In genomic region chr4:54533846-54534245, GRCm38 (mm10) we compare ENCODE assay signal across 8 mouse cellular contexts.
DNase-seq lines count a peak whose midpoint lies in the region; ATAC-seq lines count a peak whose summit lies in the region.

No protein-coding gene starts in this region.

- no peak overlapping the region for H3K4me2 ChIP-seq in heart, embryonic 15.5 days
- H3K4me2 ChIP-seq in heart, embryonic 12.5 days, result no peak overlapping the region
- no peak overlapping the region for H3K4me2 ChIP-seq in midbrain, embryonic 12.5 days (replicated peaks)

- 0 out of 2 replicates have a peak, but pooled peaks have one; percentile 66 for ATAC-seq in heart, embryonic 15.5 days (replicated peaks; ENCODE audit: insufficient number of reproducible peaks, insufficient read depth, low FRiP score, low read depth)
- no peak for ATAC-seq in heart, embryonic 12.5 days (ENCODE audit: insufficient number of reproducible peaks, low FRiP score)
- peak; percentile 94 for ATAC-seq in midbrain, embryonic 12.5 days (ENCODE audit: low FRiP score, low read depth)

- no peaks in the 10 kb centered on the region for H3K9me3 ChIP-seq in heart, embryonic 15.5 days (replicated peaks)
- no peaks in the 10 kb centered on the region for H3K9me3 ChIP-seq in heart, embryonic 12.5 days (replicated peaks)
- H3K9me3 ChIP-seq in midbrain, embryonic 12.5 days, result no peaks in the 10 kb centered on the region

- H3K27ac ChIP-seq in heart, embryonic 15.5 days, result no peak overlapping the region
- H3K27ac ChIP-seq in heart, embryonic 12.5 days (ENCODE audit: poor library complexity, severe bottlenecking), result no peak overlapping the region
- H3K27ac ChIP-seq in midbrain, embryonic 12.5 days (replicated peaks), result peak overlapping the region; percentile 70

- no peak overlapping the region for H3K9ac ChIP-seq in heart, embryonic 15.5 days
- H3K9ac ChIP-seq in heart, embryonic 12.5 days, result no peak overlapping the region
- H3K9ac ChIP-seq in midbrain, embryonic 12.5 days (replicated peaks), result no peak overlapping the region

- DNase-seq in embryo, embryonic 10 days (ENCODE audit: low spot score), result peak; percentile 67
- peak; percentile 9 to 17 for DNase-seq in frontal cortex, adult 2 months (ENCODE audit: extremely low spot score in 1 of 2, low spot score in 1 of 2)
- DNase-seq in adrenal gland, adult (ENCODE audit: inconsistent age in 2 of 2, low spot score in 1 of 2), result no peak
- no peak for DNase-seq in spleen, postnatal 10 days (ENCODE audit: low spot score in 2 of 2)
- DNase-seq in ovary, postnatal 14 days (ENCODE audit: low spot score), result no peak

- peaks cover 12% of the 10 kb centered on the region for H3K4me1 ChIP-seq in heart, embryonic 15.5 days (replicated peaks)
- H3K4me1 ChIP-seq in heart, embryonic 12.5 days (replicated peaks), result peaks cover 18% of the 10 kb centered on the region
- H3K4me1 ChIP-seq in midbrain, embryonic 12.5 days, result peaks cover 16% of the 10 kb centered on the region

- peaks cover 5% of the 10 kb centered on the region; the same call in 1 of the 2 replicates for H3K27me3 ChIP-seq in heart, embryonic 15.5 days
- H3K27me3 ChIP-seq in heart, embryonic 12.5 days (replicated peaks), result no peaks in the 10 kb centered on the region
- no peaks in the 10 kb centered on the region for H3K27me3 ChIP-seq in midbrain, embryonic 12.5 days

- no peaks in the 10 kb centered on the region for H3K36me3 ChIP-seq in heart, embryonic 15.5 days
- no peaks in the 10 kb centered on the region for H3K36me3 ChIP-seq in heart, embryonic 12.5 days
- H3K36me3 ChIP-seq in midbrain, embryonic 12.5 days, result no peaks in the 10 kb centered on the region

- H3K4me3 ChIP-seq in heart, embryonic 15.5 days, result no peak overlapping the region
- no peak overlapping the region for H3K4me3 ChIP-seq in heart, embryonic 12.5 days
- H3K4me3 ChIP-seq in midbrain, embryonic 12.5 days, result no peak overlapping the region

- 30% methylated on average over 2 of the region's 2 CpGs for WGBS in heart, embryonic 15.5 days
- WGBS in heart, embryonic 12.5 days, result 24% methylated on average over 2 of the region's 2 CpGs
- 6% methylated on average over 2 of the region's 2 CpGs for WGBS in midbrain, embryonic 12.5 days

Comparison
In these comparisons a context has a peak if more than half of its experiments do, and no peak if none do; other contexts are left out.
1. DNase-seq: peak in embryo, embryonic 10 days (single experiment) and frontal cortex, adult 2 months (2 of 2); none in adrenal gland, adult (0 of 2), spleen, postnatal 10 days (0 of 2) and ovary, postnatal 14 days (single experiment).